Mouse (Mus musculus): ENCODE data around the gene Harbi1. TPM values are rescaled to one million over a fixed set of nuclear protein-coding genes. Genes with fewer than 3 reads are reported as not detected.

Gene Harbi1
- total RNA-seq (2021) = 12.5 and 13.9 TPM in 2 replicates
- long read RNA-seq, transcript Harbi1-201 (3 exons, 2,308 nt) = major isoform, 14 of 35 reads
- long read RNA-seq, partial matches to known transcripts = 0 of 35 reads
- long read RNA-seq, other reads (novel, unspliced or antisense) = 19 of 35 reads

DNA sequence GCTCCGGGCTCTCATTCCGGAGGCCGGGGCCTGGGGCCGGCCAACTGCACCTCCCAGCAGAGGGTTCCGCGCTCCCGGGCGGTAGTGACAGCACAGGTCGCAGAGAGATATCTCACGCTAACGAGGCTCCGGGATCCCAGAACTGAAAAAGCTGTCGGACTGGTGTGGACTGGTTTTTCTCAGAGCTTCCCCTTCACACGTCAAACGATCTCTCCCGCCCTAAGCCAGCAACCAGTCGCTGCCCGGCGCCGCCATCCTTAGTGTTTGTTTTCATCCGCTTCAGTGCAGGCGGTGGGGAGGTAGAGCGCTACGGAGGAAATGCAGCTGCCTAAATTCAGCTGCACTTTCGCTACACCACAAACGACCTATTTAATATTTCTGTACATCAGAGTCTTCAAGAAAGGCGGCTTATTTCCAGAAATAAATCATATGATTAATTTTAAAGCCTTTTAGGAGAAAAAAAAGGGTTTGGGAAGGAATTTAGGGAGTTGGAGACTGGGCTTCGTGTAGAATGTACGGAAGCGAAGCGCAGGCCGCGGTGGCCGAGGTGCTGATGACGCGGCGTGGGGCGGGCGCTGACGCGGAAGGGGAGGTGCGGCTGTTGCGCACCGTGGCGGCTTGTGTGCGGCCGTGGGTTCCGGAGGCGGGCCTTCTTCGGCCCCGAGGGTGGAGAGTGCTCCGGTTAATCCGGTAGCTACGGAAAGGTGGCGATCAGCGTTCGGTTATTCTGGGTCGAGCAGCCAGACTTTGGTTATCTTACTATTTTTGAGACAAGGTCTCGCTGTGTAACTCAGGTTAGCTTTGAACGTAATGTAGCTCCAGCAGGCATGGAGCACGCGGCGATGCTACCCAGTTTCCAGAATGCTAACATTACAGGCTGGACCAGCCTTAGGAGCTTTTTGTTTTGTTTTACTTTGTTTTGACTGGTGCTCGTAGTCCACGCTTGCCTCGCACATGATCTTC, at the start of gene Harbi1, which contains the start of gene Atg13:
Gene Harbi1, plus strand, starts transcription at position 581 of the 963 bp plus-strand sequence.
Gene Atg13, minus strand, starts transcription at position 305 of the 963 bp plus-strand sequence.
- peak; percentile 95 for DNase-seq

DNA sequence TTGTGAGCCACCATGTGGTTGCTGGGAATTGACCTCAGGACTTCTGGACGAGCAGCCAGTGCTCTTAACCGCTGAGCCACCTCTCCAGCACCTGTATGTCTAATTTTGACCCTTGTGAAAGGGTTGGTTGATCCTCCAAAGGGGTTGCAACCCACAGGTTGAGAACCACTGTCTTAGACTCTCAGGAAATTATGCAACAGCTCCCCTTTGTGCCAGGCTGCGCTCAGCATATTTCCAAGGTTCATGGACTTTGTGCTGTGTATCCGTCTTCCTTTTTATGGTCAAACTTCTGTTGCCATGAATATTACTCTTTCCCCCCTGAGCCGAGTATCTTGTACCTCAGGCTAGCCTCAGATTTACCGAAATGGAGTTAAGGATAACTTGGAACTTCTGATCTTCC, 49.7 kb upstream of the Harbi1 start:
- DNase-seq = no peak

DNA sequence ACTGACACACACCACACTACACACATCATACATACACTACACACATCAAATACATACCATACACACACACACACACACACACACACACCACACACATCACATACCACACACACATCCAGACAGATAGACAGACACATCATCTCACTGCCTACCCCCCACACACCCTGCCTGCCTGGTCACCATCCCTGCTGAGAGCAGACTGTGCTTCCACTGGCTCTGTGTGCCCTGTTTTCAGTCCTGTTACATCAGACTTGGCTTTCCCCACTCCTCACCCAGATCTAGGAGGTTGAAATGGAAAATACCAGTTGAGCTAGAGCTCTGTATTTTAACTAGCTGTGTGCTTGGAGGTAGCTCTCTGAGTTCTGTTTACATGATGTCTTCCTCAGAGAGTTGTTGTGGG, 45.9 kb upstream of the Harbi1 start:
- no peak for DNase-seq

DNA sequence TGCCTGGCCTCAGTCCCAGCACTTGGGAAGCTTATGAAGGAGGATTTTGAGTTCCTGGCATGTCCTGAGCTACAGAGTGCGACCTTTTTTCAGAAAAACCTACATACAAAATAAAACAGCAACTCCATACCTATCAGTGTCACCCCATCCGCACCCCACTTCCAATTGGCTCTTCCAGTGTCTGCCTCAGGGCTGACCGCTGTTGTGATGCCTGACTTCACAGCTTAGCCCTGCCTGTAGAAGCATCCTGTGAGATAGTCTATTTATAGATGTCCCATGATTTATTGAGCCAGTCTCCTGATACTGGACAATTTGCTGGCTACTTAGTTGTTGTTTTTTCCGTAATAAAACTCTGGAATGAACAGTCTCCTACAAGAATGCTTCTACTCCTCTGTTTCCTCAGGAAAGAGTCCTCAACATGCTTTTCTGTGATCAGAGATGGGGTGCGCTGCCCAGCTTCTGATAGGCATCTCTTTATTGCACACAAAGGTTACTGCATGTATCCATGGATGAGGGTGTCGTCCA, 44.2 kb upstream of the Harbi1 start:
- DNase-seq = no peak

DNA sequence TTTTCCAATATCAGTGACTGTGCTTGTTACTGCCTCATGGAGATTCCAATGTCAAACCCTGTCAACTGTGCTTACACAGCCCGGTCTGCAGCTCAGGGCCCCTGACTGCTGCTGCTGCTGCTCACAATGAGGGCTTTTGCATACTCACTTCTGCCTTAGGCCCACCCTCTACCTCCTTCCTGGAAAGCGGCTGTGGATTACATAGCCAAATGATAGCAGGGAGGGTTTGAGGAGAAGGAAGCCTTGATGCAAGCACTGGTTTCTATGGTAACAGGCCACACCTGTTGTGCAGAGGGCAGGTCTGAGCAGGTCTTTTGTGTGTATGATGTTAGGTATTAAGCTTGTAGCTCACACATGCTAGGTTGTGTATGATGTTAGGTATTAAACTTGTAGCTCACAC, 42.9 kb upstream of the Harbi1 start:
- DNase-seq = no peak

DNA sequence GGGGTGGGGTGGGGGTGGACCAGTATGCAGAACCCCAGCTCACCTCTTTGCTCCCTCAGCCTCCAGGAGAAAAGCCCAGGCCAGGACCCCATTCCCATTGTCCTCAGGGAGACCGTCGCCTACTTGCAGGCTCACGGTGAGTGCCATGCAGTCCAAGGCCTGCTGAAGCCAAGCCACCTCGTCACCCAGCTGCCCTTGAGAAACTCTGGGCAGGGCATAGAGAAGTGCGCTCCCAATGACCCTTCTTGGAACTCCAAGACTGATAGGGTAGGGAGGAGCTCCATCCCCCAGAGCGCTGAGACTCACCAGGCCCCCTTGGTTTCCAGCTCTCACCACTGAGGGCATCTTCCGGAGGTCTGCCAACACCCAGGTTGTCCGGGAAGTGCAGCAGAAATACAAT, 41.3 kb upstream of the Harbi1 start:
- DNase-seq = no peak

DNA sequence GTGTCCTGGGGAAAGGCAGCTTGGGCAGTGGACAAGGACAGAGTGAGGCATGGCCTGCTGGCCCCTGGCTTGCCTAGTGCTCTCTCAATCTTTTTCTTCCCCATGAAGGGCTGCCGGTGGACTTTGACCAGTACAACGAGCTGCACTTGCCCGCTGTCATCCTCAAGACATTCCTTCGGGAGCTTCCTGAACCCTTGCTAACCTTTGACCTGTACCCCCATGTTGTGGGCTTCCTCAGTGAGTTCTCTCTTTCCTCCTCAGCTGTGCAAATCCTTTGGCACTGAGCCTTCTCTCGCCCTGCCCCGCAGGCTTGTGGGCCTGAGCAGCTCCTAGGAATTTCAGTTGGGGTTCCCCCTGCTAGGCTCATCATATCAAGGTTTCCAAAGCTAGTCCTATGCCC, 40.6 kb upstream of the Harbi1 start:
- DNase-seq = no peak

DNA sequence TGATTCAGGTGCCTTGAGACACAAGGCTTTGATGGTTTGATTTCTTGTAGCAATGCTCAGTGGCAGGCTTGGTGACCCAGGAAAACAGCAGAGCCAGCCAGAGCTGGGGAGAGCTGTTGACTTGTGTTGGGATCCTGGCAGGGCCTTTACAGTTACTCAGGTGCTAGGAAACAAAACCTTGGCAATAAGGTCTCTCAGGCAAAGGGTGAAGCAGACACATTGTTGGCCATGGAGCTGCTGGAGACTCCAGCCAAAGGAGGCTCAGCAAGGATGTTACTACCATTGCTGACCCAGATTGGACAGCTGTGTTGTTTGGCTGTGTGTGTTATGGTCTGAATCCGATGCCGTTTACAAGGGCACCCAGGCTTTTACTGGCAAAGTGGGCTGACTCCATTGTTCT, 37.1 kb upstream of the Harbi1 start:
- DNase-seq = no peak

DNA sequence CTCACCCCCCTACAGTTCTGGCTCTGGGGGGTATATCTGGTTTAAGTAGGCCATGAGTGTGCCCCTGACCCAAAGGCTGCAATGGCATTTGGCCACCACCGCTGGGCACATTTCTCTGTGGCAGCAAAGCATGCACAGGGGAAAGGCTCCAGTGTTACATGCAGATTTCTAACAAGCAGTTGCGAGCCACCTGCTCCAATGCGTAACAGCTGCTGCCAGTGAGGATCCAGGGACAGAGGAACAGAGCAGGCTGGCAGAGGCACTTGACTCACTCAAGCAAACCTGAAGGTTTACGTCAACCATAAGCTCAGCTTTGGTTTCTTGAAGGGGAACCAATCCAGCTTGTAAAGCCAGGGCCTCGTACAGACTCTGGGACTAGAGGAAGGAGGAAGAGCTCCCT, 35.8 kb upstream of the Harbi1 start:
- DNase-seq = no peak

DNA sequence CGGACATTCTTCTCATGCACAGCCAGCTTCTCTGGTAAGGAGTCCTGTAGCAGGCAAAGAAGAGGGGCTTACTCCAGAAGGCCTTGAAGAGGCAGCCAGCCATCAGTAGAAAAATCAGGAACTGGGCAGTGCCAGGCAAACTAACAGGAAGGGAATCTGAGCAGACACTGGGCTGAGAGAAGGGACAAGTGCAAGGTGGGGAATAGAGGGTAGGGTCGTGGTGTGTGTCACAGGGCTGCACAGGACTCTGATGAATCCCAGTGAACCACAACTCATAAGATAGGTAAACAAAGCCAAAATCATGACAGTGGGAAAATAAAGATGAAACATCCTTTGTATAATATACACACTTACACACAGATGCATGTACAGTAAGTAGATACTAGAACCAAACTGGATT, 34.2 kb upstream of the Harbi1 start:
- no peak for DNase-seq

DNA sequence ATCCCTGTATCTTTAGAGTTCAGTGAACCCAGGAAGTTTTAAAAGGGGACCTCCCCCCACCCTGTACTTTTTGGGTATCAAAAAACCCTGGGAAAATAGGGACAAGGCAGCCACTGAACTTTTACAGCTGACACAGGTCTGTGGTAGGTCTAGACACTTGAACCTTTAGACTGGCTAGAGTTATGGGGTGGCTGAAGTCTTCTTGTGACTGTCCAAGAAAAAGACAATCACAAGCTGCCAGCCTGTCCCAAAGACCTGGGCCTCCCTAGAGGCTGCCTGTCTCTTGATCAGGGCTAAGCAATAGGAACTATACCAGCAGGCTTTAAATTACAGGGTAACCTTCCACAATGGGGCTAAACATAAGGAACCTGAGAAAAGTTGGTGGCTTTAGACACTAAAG, 33.7 kb upstream of the Harbi1 start:
- no peak for DNase-seq

DNA sequence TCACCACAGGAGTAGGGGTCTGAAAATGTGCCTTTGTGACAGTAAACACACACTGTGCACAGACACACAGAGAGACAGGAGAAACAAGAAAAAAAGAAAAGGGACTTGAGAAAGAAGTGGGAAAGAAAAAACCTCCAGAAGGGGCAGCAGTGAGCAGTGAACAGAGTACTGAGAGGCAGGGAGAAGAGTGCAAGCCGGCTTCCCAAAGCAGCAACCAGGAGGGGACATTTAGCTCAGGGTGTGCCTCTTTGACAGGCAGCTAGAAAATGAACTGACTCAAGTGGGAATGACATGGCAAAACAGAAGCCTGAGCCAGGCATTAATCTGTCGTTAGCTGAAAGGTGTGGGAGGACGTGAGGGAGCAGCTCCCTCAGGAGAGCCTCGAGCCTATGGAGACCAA, 27.8 kb upstream of the Harbi1 start:
- DNase-seq = no peak

DNA sequence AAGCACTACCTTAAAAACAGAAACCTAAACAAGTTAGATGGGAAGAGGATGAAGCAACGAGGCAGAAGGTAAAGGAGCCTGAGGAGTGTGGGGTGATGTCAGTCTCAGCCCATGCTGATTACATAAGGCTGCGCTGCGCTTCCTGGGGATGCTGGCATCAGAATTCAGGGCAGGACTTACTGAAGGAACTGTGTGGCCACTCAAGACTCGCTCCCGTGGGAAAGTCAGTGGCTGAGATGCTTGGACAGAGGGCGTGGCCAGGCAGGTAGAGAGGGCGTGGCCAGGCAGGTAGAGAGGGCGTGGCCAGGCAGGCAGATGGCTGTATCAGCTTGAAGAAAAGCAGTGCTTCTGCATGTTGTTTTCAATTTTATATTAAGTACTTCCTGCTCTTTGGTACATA, 26.7 kb upstream of the Harbi1 start:
- no peak for DNase-seq

DNA sequence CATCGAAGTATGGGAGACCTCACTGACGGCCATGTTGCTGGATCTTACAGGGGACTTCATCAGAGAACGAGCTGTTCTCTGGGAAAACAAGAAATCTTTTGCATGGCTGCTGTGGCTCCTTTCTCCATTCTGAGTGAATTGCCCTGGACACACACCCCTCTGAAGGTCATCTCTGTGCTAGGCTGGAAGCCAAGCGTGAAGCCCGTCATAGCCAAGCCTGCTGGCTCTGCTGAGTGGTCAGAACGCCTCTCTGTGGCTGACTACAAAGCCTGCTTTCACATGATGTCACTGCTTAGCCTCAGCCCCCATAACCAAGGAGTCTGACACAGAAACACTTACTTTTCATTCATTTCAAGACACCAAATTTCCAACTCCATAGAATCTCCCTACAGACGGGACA, 21.2 kb upstream of the Harbi1 start:
- peak; percentile 79 for DNase-seq

DNA sequence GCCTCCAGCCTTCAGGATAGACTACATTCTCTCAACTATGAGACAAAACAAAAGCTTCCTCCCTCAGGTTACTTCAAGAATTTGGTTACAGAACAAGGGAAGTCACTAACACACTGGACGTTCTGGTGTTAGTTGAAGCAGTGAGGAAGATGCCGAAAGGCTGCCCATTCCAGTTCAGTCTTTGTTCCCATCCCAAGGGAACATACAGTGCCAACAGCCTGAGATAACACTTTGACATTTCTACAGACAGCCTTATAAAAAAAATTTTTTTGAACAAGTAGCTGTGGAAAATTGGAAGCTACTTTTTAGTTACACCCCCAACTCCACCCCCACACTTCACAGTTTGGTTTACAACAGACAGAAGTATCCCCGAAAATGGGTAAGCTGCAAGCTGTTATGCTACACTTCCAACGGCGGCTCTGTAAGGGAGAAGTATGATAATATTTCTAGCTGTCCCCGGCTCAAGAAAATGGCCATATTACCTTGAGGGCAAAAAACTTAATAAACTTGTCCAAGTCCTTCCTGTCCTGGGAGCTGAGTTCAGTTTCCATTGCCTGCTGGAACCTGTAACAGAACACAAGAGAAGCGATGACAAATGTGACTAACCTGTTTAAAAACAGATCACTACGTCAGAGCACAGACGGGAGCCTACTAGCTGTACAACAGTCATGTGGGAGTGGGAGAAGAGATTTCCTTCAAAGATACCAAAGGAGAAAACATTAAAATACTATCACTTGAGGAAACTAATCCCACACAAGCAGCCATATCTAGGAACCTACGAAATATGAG, 15.0 kb upstream of the Harbi1 start:
- DNase-seq = no peak

DNA sequence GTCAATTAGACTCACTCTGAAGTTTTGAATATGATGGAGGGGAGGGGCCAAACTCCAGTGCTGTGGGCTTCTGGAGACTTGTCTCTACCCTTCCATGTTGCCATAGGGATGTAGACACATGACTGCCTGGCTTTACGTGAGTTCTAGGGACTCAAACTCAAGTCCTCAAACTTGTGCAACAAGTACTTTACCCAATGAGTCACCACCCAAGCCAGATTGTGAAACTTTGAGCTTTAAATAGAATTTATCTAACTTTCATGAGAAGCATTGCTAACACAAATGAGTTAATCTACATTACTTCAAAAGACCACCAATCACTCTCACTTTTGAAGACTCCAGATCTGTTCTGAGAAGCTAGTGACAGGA, 14.4 kb upstream of the Harbi1 start:
- DNase-seq = no peak

DNA sequence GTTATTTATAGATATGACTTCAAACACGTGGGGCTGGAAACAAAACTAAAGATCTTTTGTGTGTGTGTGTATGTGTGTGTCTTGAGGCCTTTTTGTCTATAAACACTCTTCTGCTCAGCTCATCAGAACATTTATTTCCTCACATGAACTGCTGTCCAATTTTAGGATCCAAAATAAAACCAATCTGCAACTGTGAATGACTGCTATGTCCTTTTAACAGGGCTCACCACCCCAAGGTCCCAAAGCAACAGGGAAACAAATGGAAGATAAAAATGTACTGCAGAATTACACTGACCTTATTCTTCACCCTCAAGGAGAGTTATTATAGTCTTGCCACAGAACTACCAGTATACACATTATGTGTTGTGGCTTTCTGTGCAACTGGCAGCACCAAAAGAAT, 11.4 kb upstream of the Harbi1 start:
- DNase-seq = no peak

DNA sequence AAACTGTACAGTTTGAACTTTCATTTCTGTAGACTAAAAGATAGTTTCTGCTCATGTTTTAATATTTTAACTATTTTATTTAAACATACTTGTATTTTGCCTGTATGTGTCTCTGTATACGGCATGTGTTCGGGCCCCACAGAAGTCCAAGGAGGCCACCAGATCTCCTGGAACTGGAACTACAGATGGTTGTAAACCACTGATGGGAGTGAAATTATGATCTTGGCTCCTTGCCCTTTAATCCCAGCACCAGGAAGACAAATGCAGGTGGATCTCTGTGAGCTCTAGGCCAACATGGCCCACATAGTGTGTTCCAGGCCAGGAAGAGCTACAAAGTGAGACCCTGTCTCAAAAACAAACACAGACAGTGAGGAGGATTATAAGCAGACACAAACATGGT, 9.3 kb upstream of the Harbi1 start:
- DNase-seq = no peak

DNA sequence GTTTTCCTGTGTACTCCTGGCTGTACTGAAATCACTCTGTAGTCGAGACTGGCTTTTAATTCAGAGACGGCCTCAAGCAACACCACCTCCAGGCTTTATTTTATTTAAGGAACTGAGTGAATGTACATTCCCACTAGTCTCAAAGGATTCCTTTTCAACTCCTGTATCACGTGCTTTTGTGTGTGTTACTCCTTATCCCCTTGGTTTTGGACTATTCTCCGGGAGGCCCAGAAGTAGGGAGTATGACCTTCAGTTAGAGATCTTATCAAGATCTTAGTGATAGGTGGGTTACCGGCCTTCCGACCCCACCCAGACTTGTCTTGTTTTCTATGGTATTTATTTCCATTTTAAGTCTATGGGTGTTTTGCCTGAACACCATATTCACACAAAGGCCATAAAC, 4.9 kb upstream of the Harbi1 start:
- no peak for DNase-seq

DNA sequence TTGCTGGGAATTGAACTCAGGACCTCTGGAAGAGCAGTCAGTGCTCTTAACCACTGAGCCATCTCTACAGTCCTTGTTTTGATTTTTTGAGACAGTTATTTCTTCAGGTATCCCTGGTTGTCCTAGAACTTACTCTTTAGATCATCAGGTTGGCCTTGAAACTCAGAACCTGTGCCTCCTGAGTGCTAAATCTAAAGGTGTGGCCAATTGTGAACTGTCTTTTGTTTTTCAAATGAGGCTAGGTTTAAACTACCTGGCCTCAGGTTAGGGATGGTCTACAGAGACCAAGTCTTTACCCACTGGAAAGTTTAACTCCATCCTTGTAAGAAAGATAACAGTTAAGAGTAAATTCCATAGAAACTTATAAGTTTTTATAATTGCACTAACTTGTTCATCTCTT, 4.2 kb upstream of the Harbi1 start:
- no peak for DNase-seq

DNA sequence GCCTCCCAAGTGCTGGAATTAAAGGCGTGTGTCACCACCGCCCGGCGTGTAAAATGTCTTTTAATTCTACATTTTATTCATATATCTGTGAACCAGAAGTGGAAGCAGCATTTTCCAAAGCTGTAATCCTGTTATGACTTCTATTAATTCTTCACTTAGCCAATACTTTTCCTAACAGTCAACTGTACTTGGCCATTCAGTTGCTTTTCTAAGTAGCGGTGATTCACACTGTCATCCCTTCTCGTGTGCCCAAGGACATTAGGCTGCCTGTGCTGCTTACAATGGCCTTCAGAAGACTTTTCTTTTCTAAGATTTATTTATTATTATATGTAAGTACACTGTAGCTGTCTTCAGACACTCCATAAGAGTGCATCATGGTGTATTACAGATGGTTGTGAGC, 2.3 kb upstream of the Harbi1 start:
- DNase-seq = no peak

DNA sequence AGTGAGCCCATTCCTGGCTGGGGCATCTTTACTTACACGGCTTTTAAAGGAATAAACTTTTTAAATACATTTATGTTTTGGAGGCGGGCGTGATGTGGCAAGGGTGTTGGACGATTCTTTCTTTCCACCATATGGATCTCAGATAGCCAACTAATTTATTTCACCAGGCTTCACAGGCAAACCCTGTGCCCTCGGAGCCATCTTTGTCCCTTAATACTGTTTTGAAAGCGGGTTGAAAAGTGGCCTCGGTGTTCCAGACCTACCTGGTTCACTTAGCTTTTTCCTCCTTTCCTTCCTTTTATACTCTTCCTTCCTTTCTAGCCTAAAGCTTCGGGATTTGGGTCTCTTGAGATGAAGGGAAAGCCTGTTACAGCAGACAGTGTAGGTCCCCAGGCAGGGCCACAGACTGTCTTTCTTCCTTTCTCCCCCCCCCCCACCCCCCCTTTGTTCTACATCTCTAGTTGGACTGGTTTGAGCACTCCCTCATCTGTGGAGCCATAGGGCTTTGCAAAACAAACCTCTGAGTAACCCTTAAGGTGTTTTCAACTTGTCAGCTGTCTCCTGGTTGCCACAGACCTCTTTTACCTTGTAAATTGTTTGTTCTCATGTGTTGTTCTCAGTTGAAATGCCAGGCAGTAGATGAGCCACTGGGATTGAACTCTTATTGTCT, 739 bp downstream of the Harbi1 start:
- no peak for DNase-seq

All from adrenal gland, postnatal 25 days (tissue).